Mouse (Mus musculus): ENCODE results near the gene Ptprn2.

GRCm38 (mm10) chr12:116564441-116564840 lies 78.9 kb downstream of the Ptprn2 start:
- TF ChIP-seq POLR2A (IDR thresholded peaks at IDR 0.05; ENCODE audit: borderline replicate concordance, extremely low read depth, low read depth, low read length) (no peak), CTCF (IDR thresholded peaks at IDR 0.05; ENCODE audit: insufficient read depth, low read length) (no peak)

Data from lung, adult 2 months (tissue).